Mouse (Mus musculus): Measurements from ENCODE around the gene Fam240b. TPM values are rescaled to one million over a fixed set of nuclear protein-coding genes. Genes with fewer than 3 reads are reported as not detected.
A peak's percentile ranks its signal among the peaks of the same experiment; 100 is the strongest.

Gene Fam240b
- total and polyA plus RNA-seq, 3 experiments, result not detected

DNA sequence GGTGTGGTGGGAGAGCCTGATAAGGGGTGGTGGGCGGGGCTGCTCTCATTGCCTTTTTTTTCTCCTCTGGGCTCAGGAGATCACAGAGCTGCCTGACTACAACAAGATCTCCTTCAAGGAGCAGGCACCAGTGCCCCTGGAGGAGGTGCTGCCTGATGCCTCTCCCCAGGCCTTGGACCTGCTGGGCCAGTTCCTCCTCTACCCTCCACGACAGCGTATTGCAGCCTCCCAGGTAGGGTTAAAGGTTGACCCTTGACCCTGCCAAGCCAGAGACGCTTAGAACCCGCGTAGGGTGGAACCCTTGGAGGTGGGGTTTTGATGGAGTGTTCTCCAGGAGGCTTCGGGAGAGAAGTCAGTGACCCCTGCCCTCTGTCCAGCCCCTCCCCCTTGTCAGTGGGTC lies 59.8 kb downstream of the Fam240b start:
- H3K4me1 ChIP-seq (ENCODE audit: insufficient read depth, low read depth, low read length), result peaks cover 2% of the 10 kb centered on the region
- H3K36me3 ChIP-seq (replicated peaks), result no peaks in the 10 kb centered on the region
- H3K4me3 ChIP-seq (ENCODE audit: low read depth, low read length), result no peak overlapping the region
- no peak for TF ChIP-seq GATA1 (IDR thresholded peaks at IDR 0.05; ENCODE audit: borderline replicate concordance, low read length)
- TF ChIP-seq GATA2 (IDR thresholded peaks at IDR 0.05; ENCODE audit: borderline replicate concordance, low read depth, low read length), result no peak
- no peak for TF ChIP-seq TAL1 (conservative IDR thresholded peaks at IDR 0.05; ENCODE audit: low read depth, low read length)
- TF ChIP-seq POLR2AphosphoS5 (IDR thresholded peaks at IDR 0.05; ENCODE audit: insufficient replicate concordance, low read depth, low read length), result no peak
- TF ChIP-seq CTCF (IDR thresholded peaks at IDR 0.05; ENCODE audit: low read depth, low read length), result no peak
- H3K27me3 ChIP-seq (ENCODE audit: insufficient read depth, low read length), result peaks cover 11% of the 10 kb centered on the region; the same call in 1 of the 2 replicates
- DNase-seq (ENCODE audit: low spot score) (no peak), ATAC-seq (ENCODE audit: extremely low read depth, insufficient number of reproducible peaks, low FRiP score, poor library complexity, severe bottlenecking) (no peak)
- H3K9me3 ChIP-seq (replicated peaks), result no peaks in the 10 kb centered on the region

DNA sequence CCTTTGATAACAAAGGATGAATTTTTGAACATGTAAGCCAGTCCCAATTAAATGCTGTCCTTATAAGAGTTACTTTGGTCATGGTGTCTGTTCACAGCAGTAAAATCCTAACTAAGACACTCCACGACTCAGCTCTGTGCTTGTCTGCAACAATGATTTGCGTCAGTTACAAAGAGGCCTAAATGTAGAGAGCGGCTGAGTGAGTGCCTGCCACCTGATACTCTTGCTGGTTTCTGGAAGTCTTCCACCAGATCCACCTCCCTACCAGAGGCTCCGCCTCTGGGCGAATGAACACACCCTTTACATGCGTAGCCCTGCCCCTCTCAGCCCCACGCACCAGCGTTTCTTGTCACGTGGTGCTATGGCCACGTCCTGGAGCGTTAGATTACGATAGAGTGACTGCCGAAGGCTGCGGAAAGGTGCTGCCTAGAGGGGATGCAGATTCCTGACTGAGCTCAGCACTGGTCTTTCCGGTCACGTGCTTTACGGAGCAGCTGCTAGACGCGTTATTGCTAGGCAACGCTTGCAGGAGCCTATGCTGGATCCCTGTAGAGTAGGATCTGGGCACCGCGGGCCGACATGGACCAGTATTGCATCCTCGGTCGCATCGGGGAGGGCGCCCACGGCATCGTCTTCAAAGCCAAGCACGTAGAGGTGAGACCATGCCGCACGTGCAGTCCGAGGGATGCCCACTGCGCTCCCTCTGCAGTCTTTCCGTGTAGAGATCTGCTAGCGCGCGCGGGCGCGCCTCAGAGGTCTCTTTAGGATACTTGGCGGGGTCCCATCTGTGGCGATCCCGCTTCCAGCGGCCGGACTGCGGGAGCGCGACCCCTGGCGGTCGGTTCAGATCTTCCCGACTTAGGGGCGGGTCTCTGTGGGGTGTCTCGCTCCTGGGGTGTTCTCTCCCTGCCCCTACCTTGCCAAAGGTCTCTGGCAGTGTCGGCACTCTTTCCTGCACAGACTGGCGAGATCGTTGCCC lies 65.3 kb downstream of the Fam240b start, which contains the start of gene Cdk20:
Cdk20 (plus strand) TSS at position 298 of the 979 bp plus-strand sequence.
- peak; percentile 8 for DNase-seq (ENCODE audit: low spot score)
- Histone ChIP-seq H3K36me3 (replicated peaks) (no peaks in the 10 kb centered on the region), H3K4me3 (ENCODE audit: low read depth, low read length) (peak within 1 kb of the TSS; percentile 69), H3K9me3 (replicated peaks) (no peaks in the 10 kb centered on the region), H3K4me1 (ENCODE audit: insufficient read depth, low read depth, low read length) (peaks cover 9% of the 10 kb centered on the region), H3K27me3 (ENCODE audit: insufficient read depth, low read length) (peaks cover 13% of the 10 kb centered on the region)
- ATAC-seq (ENCODE audit: extremely low read depth, insufficient number of reproducible peaks, low FRiP score, poor library complexity, severe bottlenecking), result peak; percentile 90
- no peak for TF ChIP-seq TAL1 (conservative IDR thresholded peaks at IDR 0.05; ENCODE audit: low read depth, low read length)

Other genes with a start within 250 kb of the Fam240b start
- 1.9 and 4.1 TPM in 2 replicates for gene Cdc14b, start 222.5 kb downstream of the Fam240b start, total RNA-seq (2014; fragmentation: Nextera tagmentation)
- 2.0 and 2.3 TPM in 2 replicates for gene Cdc14b, start 222.5 kb downstream of the Fam240b start, total RNA-seq (2017)
- 0.09 and 0.13 TPM in 2 replicates for gene Cdc14b, start 222.5 kb downstream of the Fam240b start, polyA plus RNA-seq (2012)
- 25.7 and 29.9 TPM in 2 replicates for gene Aaed1, start 185.1 kb downstream of the Fam240b start, total RNA-seq (2014; fragmentation: Nextera tagmentation)
- 15.9 and 16.0 TPM in 2 replicates for gene Aaed1, start 185.1 kb downstream of the Fam240b start, total RNA-seq (2017)
- gene Aaed1, start 185.1 kb downstream of the Fam240b start, polyA plus RNA-seq (2012), result 2.1 and 4.2 TPM in 2 replicates
- gene Ctsl, start 126.9 kb downstream of the Fam240b start, total RNA-seq (2014; fragmentation: Nextera tagmentation), result 34.8 and 40.0 TPM in 2 replicates
- 93.2 and 97.1 TPM in 2 replicates for gene Ctsl, start 126.9 kb downstream of the Fam240b start, total RNA-seq (2017)
- 0.38 and 0.45 TPM in 2 replicates for gene Ctsl, start 126.9 kb downstream of the Fam240b start, polyA plus RNA-seq (2012)
- gene Cdk20, start 65.5 kb downstream of the Fam240b start, total RNA-seq (2014; fragmentation: Nextera tagmentation), result 0.23 and 1.0 TPM in 2 replicates
- 0.60 and 1.3 TPM in 2 replicates for gene Cdk20, start 65.5 kb downstream of the Fam240b start, total RNA-seq (2017)
- 1.7 and 2.0 TPM in 2 replicates for gene Cdk20, start 65.5 kb downstream of the Fam240b start, polyA plus RNA-seq (2012)

Data from G1E (cell line).